Mouse (Mus musculus) neutrophil, adult 5-6 weeks (primary cell): Measurements from ENCODE around the gene Plcd3. TPM values are rescaled to one million over a fixed set of nuclear protein-coding genes. Genes with fewer than 3 reads are reported as not detected.

Source experiments
- ATAC-seq: fragments of 151-379, 151-347 bp; 2 replicates; pipeline ENCODE4 v1.8.0; 2017; ENCODE audit warnings: mild to moderate bottlenecking, moderate TSS enrichment; ENCODE audit not compliant: insufficient number of reproducible peaks, poor library complexity, low FRiP score, severe bottlenecking; ENCODE audit errors: extremely low read depth
- total RNA-seq: library from RNA; stranded (forward); fragments of 200-1000 nt; gene quantifications from 2 replicates; pipeline ENCODE4 v1.2.3, GENCODE M21; 2017

Gene Plcd3
- total RNA-seq, 1 experiment from 2014 or later = 0.12 TPM

DNA sequence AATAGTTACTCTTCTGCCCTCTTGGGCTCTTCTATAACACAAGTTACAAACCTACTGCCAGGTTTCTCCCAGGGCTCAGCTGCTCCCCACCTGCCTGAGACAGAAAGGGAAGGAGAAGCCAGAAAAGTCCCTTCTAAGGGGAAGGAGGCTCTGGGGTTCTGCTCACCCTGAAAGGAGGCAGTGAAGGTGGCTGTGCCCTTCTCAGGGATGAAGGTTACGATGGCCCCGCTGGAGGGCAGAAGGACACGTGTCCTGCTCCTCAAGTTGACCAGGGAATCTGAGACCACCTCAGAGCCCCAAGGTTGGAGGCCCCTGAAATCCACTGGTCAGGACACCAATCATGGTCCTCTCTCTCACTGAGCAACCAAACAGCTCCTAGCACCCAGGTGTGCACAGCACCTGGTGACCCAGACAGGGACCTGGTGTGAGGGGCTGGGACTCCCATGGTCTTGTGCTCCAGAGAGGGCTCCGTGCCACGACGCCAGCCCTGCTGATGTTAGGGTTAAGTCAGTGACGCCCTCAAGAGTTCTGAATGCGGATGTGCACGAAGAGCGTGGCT is 31.1 kb downstream of the Plcd3 start:
- no peak for ATAC-seq

DNA sequence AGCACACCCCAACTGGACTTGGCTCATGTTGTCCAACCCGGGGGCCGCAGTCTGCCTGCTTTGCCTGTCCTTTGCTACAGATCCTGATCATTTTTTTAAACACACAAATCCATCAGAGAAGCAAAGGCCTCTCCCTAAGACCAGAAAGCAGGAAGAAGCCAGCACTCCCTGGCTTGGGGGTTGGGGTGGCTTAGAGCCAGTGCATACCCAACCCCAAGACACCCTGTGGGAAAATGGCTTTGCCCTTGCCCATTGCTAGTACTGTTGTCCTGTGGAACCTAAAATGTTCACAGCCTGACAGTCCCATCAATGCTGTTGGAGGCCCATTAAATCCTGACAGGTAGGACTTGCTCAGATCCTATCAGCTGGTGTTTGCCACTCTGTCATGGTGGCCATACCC is 31.7 kb downstream of the Plcd3 start:
- no peak for ATAC-seq

DNA sequence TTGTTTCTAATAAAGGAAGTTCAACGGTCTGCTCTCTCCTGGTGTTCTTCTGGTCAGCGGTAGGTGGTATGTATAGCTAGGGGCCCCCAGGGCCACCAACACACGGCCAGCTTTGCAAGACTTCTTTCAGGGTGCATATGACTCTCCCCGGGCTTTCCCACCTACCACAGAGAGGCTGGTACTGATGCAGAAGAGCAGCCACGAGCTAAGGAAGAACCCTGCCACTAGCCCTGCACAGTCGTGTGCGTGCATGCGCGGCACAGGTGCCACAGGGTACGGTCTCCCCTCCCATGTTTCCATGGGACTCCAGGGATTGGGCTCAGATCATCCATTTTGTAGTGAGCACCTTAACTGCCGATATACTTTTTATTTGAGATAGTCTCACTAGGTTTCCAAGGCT is 32.6 kb downstream of the Plcd3 start:
- no peak for ATAC-seq

DNA sequence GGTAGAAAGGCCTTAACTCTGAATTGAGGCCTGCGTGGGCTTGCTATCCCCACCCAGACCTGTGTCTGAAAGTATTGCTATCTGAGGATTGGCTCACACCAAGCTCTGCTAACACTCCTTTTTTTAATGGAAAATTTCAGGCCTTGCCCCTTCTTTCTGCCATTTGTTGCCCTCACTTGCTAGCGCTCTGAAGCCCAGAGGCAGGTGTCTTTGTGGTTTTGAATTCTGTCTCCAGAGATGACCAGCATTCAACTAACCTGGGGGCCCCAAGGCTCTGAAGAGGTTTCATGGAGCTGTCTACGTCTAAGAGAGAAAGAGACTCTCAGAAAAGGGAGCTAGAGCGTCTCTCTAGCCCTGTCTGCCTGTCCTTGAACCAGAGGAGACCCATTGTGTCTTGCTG is 33.2 kb downstream of the Plcd3 start:
- ATAC-seq = no peak

DNA sequence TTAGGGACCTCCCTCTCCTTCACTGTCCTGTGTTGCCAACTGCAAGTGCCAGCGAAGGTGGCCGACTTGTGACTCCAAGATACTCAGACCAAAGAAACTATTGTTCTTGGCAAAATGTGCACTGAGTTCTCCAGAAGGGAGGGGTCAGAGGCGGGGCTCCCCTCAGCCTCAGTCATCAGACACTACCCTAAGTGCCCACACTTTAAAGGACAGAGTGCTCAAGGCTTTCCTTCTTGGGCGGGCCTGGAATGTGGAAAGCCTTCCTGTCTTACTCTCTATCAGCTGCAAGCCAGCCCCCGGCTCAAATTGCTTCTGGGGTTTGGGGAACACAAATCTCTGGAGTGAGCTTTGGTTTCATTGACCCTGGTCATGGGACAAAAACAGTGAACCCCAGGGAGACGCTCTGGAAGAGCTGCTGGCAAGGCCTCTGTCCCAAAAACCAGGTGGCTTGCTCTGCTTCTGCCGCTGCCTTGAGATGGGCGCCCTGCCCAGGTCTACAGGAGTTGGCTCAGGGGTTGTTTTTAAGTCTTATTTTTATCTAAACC is 33.9 kb downstream of the Plcd3 start:
- ATAC-seq = no peak

DNA sequence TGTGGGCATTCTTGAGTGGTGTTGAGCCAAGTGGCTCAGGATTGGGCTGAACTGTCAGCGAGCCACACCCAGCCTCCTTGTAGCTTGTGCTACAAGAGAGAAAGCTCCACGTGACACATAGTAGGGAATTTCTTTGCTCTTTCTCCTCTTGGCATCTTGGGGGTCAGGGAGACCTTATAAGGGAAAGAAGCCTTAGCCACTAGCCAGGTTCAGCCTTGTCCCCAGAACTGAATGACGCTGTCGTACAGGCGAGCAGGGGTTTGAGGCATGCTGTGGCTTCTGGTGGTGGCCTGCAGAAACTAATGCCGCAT is 34.5 kb downstream of the Plcd3 start:
- no peak for ATAC-seq

DNA sequence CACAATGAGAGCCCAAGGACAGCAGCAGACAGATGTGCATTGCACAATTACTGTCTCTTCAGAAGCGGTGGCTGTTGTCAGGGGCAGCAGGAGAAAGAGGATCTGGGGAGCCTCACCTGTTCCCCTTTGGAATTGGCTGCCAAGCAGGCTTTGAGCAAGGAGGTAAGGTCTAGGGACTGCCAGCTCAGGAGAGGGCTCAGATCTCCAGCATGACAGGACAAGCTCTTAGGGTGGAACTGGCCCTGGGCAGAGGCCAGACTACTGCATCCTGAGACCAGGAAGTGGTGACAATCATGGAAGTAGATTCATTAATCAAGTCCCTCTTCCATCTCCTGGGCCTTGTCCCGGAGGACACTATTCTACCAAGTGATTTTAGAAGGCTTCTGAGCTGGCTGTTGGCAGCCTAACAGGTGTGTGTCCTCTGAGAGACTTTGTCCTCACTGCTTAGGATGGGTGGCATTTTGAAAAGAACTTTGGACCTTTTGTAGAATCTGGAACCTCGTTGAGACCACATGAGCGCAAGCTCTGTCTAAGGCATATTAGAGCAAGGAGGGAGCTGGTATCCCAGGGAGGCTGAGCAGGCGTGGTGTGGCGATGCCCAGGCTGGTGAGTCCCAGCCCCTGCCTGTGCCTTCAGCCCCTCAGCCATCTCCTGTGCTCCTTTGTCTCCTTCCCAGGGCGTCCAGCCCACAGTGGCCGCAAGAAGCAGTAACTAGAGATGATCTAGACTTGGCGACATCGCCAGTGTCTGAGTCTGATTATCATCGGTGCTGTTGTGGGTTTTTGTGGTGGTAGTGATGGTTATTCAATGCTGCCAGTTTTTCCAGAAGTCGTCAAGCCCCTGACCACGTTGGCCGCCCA is 35.0 kb downstream of the Plcd3 start:
- ATAC-seq = no peak

DNA sequence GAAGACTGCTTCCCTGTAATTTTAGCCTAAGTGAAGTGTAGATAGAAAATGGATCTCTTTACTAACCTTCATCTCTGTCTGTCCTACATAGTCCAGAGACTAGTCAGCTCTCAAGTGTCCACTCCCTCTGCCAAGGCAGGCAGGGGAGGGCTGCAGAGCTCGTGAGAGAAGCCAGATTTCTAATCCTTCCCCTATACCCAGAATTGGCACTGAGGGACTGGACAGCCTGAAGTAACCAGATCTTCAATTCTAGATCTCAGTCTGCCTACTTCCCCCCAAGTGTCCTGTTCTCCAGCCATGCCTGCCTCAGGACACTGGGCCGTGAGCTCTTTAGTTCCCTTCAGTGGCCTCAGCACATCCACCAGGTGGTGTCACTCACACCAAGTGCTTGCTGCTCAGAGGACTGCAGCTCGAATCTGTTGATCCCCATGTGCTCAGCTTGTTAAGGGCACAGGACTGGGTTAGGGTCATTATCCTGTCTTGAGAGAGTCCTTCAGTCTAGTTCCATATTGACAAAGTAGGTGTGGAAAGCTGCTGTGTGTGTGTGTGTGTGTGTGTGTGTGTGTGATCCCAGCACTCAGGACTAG is 42.9 kb downstream of the Plcd3 start:
- ATAC-seq = no peak

DNA sequence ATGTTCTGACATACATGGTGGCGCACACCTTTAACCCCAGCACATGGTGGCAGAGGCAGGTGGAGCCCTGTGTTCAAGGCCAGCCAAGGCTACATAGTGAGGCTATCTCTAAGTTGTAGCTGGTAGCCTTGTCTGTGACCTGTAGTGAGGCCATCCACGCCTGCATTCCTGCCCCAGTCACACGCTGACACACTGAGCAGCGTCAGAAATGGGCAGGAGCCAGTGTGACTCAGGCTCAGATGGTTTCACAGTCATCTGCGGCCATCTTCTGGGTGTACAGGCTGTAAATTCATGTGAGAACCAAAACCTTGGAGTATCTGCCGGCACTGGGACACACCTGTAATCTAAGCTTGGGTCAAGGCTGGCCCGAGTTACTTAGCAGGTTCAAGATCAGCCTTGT is 44.8 kb downstream of the Plcd3 start:
- no peak for ATAC-seq

DNA sequence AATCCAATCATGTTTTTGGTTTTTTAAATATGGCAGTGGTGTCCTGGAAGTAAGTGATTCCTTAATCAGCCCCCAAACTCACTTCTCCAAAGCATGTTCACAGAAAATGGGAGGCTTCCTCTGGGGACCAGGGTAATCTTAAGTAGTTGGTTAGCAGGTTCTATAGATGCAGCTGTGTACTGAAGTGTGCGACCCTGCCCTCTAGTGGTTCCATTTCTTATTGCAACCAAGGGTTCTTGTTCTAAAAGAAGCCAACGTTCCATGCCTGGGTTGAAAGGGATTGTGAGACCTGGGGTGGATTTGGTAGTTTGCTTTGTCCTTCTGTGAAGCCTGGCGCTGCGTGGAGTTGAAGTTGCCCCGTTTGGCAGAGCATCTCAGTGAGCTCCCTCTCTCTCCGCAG is 46.7 kb downstream of the Plcd3 start:
- peak; percentile 59 for ATAC-seq

DNA sequence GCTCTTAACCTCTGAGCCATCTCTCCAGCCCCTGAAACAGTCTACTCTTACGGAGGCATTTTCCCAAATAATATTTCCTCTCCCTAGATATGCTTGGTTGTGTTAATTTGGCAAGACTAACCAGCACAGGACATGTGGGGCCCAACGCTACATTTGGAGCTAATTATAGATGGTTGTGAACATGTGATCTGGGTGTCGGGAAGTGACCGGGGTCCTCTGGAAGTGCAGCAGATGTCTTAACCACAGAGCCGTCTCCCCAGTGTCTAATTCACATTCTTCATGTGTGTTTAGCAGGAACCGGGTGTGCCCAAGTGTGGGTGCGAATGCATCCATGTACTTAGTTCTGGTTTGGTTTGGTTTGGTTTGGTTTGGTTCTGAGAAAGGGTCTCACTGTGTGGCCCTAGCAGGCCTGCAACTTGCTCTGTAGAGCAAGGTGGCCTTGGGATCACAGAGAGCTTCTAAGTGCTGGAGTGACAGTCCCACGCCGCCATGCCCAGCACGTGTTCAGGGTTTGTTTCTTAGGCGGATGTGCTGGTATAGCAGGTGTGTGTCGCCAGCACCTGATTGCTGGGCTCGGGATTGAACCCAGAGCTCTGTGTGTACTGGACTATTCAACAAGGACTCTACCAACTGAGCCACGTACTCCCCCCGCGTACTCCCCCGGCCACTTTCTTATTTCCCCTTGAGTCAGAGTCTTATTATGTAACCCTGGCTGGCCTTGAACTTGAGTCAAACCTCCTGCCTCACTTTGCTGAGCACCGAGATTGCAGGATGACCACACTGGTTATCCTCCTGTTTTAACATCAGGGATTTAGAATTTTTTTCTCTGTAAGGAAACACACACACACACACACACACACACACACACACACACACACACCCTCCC is 48.0 kb downstream of the Plcd3 start:
- no peak for ATAC-seq

DNA sequence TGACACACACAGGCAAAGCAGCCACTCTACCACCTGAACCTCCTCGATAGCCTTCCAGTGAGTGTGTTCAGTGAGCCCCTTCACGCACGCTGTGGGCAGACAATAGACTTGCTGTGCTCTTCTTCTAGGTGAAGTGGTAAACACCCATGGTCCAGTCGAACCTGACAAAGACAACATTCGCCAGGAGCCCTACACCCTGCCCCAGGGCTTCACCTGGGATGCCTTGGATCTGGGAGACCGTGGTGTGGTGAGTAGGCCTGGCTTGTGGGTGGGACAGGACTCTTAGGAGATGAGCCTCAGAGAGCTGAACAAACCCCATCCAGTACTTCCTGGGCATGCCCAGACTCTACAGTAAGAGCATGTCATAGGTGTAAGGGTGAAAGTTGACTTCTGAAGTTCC is 49.4 kb downstream of the Plcd3 start:
- no peak for ATAC-seq

DNA sequence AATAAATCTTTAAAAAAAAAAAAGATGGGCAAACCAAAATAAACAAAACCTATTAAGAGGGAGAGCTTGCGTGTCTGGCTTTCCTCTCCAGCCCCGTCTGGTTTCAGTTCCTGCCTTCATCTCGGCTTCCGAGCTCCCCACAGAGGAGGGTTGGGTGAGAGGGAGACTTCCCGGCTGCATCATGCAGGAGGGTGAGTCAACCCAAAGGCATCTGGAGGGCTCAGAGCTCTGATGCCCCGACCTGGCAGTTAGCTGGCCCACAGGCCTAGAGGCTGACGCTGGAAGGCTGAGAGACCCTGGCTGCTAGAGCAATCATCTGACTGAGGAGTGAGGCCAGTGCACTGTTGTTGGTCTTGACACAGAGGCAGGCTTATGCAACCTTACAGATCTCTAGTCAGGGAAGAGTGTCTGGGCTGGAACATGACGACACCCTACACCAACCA is 50.2 kb downstream of the Plcd3 start:
- ATAC-seq = no peak

DNA sequence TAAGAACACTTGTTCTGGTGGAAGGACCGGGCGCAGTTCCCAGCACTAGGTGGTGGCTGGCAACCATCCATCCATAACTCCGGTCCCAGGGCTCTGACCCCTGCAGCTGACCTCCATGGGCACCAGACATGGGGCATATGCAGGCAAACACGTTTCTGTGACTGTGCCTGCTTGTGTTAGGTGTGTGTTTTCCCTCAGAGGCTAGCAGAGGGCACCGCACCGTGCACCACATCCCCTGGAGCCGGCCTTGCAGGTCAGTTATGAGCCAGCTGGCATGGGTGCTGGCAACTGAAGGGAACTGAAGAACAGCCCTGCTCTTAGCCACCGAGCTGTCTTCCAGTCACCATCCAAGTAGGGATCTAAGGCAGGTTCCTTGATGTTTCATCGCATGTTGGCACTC is 51.3 kb downstream of the Plcd3 start:
- no peak for ATAC-seq

DNA sequence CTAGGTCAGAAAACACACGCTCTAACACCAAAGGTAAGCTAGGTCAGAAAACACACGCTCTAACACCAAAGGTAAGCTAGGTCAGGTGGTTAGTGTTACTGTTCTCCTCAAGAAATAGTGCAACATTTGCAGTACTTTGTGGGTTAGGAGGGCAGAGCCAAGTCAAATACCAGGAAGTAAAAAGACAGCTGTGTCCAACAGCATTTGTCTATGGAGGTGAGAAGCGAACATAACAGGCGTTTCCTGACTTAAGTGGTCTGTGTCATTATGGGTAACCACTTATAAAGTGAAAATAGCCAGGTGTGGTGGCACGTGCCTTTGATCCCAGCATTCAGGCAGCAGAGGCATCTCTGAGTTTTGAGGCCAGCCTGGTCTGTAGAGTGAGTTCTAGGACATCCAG is 51.8 kb downstream of the Plcd3 start:
- ATAC-seq = no peak

DNA sequence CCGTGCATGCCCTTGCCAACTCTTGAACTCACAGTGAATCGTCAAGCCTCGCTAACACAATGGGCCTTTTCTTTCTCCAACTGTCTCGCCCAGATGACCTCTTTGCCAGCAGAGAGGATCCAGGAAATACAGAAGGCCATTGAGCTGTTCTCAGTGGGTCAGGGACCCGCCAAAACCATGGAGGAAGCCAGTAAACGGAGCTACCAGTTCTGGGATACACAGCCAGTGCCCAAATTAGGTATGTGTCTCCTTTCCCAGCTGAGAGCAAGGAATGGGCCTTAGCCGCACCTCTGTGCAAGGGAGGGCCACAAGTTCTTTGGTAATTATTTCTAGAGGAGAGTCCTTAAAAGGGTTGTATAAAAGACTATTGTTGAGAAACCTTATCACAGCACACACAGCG is 55.2 kb downstream of the Plcd3 start:
- ATAC-seq = no peak

DNA sequence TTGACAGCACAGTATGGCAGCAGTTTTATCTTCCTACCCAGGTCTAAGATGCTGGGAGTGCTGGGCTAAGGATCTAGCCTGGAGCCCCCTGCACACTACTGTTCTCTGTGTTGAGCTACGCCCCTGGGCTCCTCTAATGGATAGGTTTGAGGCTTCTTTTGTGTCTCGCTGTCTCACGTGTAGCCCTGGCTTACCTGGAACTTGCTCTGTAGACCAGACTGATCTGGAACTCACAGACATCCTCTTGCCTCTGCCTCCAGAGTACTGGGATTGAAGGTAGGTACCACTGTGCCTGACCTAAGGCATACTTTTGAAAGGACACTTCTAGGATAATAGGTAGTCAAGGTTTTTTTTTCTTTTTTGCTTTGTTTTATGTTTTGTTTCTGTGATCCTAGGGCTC is 57.5 kb downstream of the Plcd3 start:
- ATAC-seq = no peak

DNA sequence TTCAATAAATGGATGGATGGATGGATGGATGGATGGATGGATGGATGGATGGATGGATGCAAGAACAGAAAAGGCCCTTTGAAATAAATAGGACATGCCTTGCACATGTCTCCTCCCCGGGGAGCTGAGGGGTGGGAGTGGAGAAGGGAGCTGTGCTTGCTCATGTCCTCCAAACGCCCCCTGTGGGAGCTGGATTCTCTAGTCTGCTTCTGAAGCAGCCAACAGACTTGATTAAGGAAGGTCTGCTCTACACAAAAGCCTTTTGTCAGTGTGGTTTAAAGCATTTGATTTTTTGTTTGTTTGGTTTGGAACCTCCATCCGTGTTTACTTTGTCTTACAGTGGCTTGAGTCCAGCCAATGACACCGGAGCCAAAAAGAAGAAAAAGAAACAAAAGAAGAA is 58.6 kb downstream of the Plcd3 start:
- no peak for ATAC-seq

DNA sequence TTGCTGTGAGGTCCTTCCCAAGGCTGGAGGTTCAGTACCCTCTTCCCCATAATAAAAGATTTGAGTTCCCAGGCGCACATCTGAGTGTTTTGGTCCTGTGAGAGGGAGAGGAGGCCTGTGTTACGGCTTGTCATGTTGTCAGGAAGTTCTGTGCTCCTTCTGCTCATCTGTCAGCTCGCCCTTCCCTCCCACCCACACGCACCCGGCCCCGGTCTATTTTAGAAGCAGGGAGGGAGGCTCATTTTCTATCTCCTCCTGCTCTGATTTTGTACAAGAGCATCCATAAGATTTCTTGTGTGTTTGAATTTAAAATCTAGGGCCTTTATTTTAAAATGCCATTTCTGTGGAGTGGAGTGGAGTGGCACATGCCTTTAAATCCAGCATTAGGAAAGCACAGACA is 63.4 kb downstream of the Plcd3 start:
- no peak for ATAC-seq
